Mouse (Mus musculus) pancreas, adult 10 weeks (tissue): Measurements from ENCODE around the gene Lman1l. TPM values are rescaled to one million over a fixed set of nuclear protein-coding genes. Genes with fewer than 3 reads are reported as not detected.

ENCODE experiments used
- polyA plus RNA-seq: library from polyadenylated mRNA; stranded (reverse); fragments of 350-450 nt; fragmentation: Illumina TruSeq; extraction: RNeasy Lipid Tissue Mini Kit (QIAGEN cat#74804); gene quantifications from one replicate; pipeline ENCODE4 v1.2.3, GENCODE M21; 2015; ENCODE audit warnings: low read depth, low replicate concordance; ENCODE audit not compliant: insufficient read depth

Lman1l gene
- polyA plus RNA-seq: not detected

GRCm38 (mm10) chr9:57620674-57621073 is at the start of gene Lman1l:
TSS of gene Lman1l (minus strand) at chr9:57620774.

GRCm38 (mm10) chr9:57653283-57653682 is 32.7 kb upstream of the Lman1l start, which contains the start of gene Csk:
TSS of gene Csk (minus strand) at chr9:57653631.

GRCm38 (mm10) chr9:57606139-57606851 is 14.3 kb downstream of the Lman1l start, which contains the start of gene Cplx3:
TSS of gene Cplx3 (minus strand) at chr9:57606281.

GRCm38 (mm10) chr9:57589224-57590126 is 31.1 kb downstream of the Lman1l start, which contains the start of gene Ulk3:
TSS of gene Ulk3 (plus strand) at chr9:57589452.

GRCm38 (mm10) chr9:57560861-57561710 is 59.5 kb downstream of the Lman1l start, which contains the start of gene Scamp2:
TSS of gene Scamp2 (plus strand) at chr9:57560943.

Other genes starting within 250 kb of the Lman1l start
- gene Ppcdc, start 180.7 kb downstream of the Lman1l start, polyA plus RNA-seq: 10.4 TPM
- 5.3 TPM for gene Scamp5, start 152.7 kb downstream of the Lman1l start, polyA plus RNA-seq
- 1.4 TPM for gene Rpp25, start 116.7 kb downstream of the Lman1l start, polyA plus RNA-seq
- gene Cox5a, start 99.5 kb downstream of the Lman1l start, polyA plus RNA-seq: 66.9 TPM
- gene Fam219b, start 83.2 kb downstream of the Lman1l start, polyA plus RNA-seq: 5.0 TPM
- 6.3 TPM for gene Mpi, start 68.0 kb downstream of the Lman1l start, polyA plus RNA-seq
- gene Scamp2, start 59.8 kb downstream of the Lman1l start, polyA plus RNA-seq: 16.5 TPM
- gene Ulk3, start 31.3 kb downstream of the Lman1l start, polyA plus RNA-seq: 6.6 TPM
- not detected for gene Cplx3, start 14.5 kb downstream of the Lman1l start, polyA plus RNA-seq
- 16.6 TPM for gene Csk, start 32.9 kb upstream of the Lman1l start, polyA plus RNA-seq
- not detected for gene Cyp1a2, start 62.9 kb upstream of the Lman1l start, polyA plus RNA-seq
- gene Cyp1a1, start 67.2 kb upstream of the Lman1l start, polyA plus RNA-seq: 2.2 TPM
- gene Edc3, start 87.8 kb upstream of the Lman1l start, polyA plus RNA-seq: 2.7 TPM
- 27.2 TPM for gene Clk3, start 145.1 kb upstream of the Lman1l start, polyA plus RNA-seq
- 3.7 TPM for gene Arid3b, start 216.0 kb upstream of the Lman1l start, polyA plus RNA-seq